Mouse (Mus musculus) urinary bladder, postnatal 25 days (tissue): ENCODE measurements around the gene Rpl10a.

Experiments
- DNase-seq: peaks from one replicate; pipeline ENCODE4 v3.0.0; 2022; ENCODE audit warnings: low spot score

Gene Rpl10a

DNA sequence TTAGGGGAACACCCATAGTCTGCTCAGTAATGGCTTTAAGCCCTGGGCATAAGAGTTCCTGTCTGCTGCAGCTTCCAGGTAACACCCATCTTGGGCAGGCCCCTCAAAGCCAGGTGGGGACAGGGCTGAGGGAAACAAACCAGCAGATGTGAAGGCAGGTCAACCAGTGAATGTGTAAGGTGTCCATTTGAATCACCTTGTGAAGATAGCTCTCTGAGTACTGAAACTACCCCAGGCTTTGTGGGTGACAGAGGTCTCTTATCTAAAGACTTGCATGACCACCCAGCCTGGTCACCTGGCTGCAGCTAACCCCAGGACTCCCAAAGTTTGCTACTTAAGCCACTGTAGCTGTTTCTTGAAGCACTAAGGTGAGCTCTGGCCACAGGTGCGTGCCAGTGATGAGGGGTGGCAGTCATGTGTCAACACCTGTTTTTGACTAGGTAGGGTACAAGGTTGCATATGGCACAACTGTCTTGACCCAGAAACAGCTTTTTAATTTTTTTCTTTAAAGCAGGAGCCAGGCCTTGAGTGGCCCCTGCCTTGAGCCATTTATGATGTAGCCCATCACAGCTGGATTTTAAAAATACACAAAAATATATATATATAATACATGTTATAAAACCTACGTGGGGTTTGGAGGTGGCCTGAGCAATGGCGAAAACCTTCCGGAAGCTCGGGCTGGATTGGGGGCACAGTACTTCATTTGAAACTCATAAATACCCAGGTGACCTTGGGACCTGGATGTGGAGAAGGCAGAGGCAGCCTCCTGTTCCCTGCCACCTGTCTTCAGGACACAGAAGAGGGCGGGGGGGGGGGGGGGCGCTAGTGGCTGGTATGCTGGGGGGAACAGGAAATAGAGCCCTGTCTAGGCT lies 3.2 kb downstream of the Rpl10a start:
- DNase-seq = no peak

DNA sequence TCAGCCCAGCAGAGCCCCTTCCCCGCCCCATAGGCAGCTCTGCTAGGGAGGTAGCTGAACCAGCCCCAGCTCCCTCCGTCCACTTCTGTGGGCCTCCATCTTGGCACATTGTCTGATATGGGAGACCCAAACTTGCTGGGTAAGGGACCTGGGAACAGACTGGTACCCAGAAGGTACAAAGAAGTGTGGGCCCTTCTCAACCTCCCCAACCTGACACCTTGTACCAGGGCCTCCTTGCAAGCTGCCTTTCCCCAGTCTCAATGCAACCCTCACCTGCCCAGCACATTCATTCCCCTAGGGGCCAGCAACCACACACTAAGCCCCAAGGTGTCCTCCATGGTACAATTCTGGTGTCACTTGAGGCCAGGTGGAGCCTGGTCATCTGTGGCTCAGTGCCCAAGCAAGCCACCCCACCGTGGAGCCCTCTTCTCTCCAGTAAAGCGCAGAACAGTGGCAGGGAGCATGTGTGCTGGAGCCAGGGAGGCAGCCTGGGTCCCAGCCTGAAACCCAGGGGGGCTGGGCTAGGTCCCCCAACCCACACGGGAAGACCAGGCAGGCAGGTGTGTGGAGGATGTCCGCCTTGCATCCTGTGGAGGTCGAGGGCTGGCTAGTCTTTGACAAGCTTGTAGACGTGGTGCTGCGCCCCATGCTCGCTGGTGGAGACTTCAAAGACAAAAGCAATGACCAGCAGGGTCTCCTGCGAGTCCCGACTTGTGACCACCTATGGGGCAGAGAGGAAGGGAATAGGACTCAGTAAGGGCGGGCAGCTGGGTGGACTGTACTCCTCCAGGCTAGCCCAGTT lies 4.0 kb downstream of the Rpl10a start:
- DNase-seq = no peak

- no peak for DNase-seq
Measured at GRCm38 (mm10) chr17:28332915-28333546, 4.8 kb downstream of the Rpl10a start.

GRCm38 (mm10) chr17:28335267-28335666 lies 7.0 kb downstream of the Rpl10a start:
- no peak for DNase-seq

GRCm38 (mm10) chr17:28337547-28337946 lies 9.3 kb downstream of the Rpl10a start:
- no peak for DNase-seq

DNA sequence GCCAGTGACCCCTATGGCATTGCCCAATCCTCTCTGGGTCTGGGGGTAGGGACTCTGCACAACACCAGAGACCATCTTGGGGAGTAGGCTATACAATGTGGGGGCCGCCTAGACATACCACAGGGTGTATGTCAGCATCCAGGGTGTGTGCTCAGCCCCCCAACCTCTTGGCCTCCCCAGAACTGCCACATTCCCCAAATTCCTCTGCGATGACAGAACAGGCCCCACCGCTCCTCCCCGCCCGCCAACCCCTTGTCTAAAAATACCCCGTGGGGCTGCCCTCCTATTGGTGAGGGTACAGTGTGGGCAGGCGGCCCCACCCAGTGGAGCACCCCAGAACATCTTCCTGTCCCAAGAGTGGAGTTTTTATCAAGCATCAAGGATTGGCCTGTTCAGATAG lies 12.3 kb downstream of the Rpl10a start:
- no peak for DNase-seq

DNA sequence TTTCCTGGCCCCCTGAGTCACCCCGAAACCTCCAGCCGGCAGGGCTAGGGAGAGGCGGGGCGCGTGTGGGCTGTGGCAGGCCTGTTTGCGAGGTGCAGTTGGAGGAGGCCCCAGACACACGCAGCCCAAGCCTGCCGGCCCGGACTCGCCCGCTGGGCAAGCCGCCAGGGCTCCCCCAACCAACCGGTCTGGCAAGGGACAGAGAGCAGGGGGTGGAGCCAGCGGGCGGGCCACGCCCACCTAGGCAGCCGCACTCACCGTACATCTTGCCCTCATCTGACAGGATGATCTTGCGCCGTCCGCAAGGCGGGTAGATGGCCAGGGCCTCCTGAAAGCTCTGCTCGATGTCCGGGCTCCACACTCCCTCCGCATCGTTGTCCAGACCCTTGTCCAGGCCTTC lies 12.8 kb downstream of the Rpl10a start:
- peak; percentile 98 for DNase-seq

DNA sequence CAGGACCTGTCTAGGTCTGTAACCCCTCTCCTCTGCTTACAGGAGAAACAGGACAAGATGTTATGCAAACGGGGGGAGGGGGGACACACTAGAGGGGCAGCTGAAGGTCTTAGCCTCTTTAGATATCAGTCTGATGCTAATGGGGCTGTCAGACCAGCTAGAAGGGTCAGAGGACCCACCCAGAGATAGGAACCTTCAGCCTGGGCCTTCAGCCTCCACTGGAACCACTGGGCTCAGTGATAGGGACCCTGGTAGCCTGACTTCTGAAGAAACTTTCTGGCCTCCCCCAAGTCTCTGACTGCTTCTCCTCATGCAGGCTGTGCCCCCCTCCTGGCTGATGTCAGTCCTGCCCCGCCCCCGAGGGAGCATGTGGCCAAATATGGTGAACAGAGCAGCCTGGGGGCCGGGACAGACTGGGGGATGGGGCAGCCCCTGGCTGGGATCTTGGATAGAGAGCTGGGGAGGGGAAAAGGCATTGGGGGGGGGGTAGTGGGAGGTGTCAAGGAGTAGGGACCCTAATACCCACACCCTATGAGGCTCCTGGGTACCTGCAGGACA lies 15.9 kb downstream of the Rpl10a start:
- DNase-seq = no peak

DNA sequence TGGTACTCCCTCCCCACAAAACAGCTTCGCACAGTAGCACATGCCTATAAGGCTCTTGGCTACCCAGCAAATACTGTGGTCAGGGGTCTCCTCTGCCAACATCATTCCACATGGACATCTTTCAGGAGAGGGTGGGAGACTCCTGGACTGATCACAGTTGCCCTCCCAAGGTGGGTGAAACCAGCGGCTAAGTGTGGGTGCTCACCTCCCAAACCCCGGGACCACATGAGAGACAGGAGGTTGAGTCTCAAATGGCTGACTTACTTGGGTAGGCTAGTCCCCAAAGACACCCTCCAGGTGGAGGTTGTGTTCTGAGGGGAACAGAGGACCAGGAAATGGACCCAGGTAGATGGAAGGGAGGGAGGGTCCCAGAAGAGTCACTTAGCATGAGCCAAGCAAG lies 16.4 kb downstream of the Rpl10a start:
- DNase-seq = no peak

- peak; percentile 47 for DNase-seq
Measured at GRCm38 (mm10) chr17:28345271-28345721, 17.0 kb downstream of the Rpl10a start.

- DNase-seq = no peak
Measured at GRCm38 (mm10) chr17:28345882-28346281, 17.6 kb downstream of the Rpl10a start.

GRCm38 (mm10) chr17:28347327-28347726 lies 19.1 kb downstream of the Rpl10a start:
- peak; percentile 7 for DNase-seq

DNA sequence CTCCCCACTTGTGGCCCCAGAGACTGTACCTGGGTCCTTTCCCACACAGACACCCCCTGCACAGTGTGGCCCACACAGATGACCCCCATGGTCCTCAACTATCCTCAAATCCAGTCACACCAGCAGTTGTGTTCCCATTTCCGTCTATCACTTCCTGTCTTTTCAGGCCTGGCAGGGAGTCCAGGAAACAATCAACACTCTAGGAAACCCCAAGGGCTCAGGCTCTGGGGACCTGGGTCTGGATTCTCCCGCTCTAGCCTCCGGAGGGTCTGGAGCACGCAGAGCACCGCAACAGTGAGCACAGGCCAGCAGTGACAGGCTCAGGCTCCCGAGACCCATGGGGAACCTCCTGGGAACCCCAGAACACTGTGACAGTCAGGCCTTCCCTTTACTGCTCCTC lies 19.9 kb downstream of the Rpl10a start:
- peak; percentile 7 for DNase-seq

DNA sequence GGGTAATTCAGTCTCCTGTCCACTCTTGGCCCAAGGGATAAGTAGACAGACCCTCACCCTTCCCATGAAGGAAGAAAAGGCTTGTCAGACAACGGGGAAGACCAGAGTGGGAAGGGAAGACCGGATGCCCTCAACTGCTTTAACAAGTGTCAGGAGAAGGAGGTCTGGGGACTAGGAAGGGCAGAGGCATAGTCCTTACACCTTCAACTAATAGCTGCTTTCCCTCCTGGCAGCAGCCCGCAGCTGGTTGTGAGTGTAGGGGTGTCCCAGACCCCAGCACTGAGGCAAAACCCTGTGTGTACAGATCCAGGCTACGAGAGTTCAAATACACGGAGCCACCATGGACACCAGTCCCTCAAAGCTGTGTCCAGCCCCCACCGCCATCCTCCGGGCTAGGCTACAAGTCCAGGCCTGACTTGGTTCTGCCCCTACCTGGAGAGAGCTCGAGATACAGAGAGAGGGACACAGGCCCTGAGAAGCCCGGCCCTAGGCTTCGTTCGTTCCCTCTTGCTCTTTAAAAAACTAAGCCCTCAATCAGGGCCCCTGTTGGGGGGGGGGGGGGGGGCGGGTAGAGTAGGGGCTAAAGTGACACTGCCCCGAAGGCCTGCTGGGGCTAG lies 21.1 kb downstream of the Rpl10a start:
- peak; percentile 41 for DNase-seq

DNA sequence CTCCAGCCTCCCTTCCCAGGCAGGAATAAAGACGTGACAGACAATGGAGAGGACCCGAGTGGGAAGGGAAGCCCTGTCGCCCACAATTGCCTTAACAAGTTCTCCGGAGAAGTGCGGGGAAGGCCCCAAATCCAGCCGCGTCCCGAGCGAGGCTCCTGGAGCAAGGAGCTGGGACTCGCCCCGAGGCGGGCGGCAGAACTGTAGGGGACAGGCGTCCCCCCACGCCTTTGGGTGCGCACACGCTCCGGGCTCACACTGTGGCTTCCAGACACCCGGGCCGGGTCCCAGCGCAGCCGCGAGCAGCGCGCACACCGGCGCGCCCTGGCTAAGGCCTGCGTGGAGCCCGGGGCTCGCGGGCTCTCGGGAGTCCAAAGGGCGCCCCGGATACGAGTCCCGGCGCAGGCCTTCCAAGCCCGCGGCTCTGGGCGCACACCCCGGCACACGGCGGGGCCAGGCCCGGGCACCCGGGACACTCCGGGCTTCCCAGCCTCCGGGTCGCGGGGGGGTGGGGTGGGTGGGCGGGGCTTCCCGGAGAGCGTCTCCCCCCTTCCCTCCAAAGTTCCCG lies 21.7 kb downstream of the Rpl10a start:
- DNase-seq = peak; percentile 54

DNA sequence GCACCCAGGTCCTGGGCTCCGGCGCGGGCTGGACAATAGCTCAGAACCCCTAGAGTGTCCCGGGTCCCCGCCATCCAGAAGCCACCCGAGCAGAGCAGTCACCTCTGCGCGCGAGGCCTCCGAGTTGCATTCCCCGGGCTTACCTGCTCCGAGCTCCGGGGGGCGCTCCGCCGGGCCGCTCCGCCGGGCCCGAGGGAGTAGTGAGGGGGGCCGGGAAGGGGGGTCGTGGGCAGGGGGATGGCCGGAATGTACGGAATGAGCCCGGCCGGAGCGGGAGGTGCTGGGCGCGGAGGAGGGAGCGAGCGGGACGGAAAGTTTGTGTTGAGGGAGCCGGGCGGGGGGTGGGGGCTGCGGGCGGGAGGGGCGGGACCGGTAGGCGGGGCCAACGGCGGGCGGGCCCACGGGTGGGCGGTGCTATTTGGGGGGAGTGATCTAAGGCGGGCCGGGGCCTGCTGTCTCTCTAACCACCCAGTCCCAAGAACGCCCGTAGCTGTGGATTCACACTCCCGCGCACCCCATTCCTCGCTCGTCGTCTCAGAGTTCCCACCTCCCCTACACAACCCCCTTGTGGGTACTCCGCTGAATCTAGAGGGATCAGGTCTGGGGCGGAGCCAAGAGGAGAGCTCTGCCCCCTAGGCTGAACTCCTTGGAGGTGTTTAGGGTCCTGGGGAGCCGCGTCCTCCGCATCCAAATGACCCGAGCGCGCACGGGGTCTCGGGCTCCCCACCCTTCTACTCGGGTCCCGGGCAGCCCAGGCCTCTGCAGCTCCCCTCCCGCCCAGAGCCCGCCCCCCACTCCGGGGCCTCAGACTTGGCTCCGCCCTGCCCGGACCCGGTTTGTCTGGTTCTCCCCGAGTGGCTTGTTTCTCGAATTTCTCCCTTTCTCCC lies 22.4 kb downstream of the Rpl10a start, which contains the start of gene Tead3:
TSS of gene Tead3 (minus strand) at position 352 of the 887 bp plus-strand sequence.
- peak; percentile 80 for DNase-seq

DNA sequence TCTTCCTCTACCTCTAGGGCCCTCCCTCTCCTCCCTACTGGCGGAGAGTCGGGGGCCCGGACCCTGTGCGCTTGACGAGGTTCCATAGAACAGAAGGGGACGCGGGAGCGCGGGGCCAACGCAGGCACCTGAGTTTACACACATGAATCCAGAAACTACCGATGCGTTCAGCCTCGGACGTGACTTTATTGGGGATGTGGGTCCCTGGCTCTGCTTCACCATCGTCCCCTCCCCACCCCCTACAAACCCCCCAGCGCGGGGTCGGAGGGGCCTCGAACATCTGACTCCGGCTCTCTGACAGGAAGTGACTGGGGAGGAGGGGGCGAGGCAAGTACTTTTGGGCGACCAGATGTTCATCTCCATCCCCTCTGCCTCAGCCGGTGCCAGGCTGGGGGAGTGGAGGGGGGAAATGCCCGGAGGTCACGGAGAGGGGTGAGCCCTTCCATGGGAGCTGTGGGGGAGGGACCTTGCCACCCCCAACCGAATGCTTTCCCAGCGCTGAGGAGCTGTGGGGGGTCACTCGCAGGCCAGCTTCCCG lies 23.2 kb downstream of the Rpl10a start:
- DNase-seq = peak; percentile 63

DNA sequence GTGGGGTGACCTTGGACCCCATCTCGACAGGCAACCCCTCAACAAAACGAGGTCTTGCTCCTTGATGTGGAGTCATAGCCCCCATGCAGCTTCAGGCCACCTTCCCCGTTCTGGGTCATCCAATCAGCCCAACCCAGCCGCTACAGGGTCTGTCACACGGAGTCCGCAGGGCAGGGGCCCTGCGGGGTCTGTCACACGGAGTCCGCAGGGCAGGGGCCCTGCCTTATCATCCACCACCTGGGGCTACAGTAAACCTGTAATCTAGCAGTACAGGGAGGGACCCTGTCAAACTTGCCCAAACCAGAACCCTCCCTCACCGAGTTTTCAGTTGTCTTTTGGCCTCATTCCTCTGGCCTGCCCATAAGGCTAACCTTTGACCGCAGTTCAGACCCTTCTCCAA lies 23.7 kb downstream of the Rpl10a start:
- DNase-seq = no peak

DNA sequence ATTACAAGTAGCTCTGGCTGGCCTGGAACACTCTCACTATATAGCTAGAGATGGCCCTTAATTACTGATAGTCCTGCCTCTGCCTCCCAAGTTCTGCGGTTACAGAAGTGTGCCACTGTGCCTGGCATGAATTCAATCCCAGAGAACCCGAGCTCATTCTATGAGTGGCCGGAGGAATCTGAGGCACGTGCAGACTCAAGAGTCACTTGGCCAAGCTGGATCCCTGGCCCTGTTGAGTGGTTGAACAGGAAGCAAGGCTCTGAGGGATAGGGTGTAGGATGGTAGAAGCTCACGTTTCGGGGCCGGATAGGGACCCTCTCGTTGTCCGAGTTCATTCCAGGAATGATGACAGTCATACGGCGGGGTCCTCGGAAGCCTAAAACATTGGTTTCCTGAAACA lies 27.6 kb downstream of the Rpl10a start:
- DNase-seq = no peak
